Mouse (Mus musculus) heart, embryonic 15.5 days (tissue): Measurements from ENCODE around the gene Pheta1. TPM values are rescaled to one million over a fixed set of nuclear protein-coding genes. Genes with fewer than 3 reads are reported as not detected.

ENCODE experiments used
- ATAC-seq: fragments of 200-750 bp; cut with Nextera tagmentation; replicated peaks from 2 replicates; pipeline ENCODE4 v1.8.0; 2017; ENCODE audit warnings: low read depth, moderate TSS enrichment; ENCODE audit not compliant: insufficient number of reproducible peaks, insufficient read depth, low FRiP score
- H3K27ac ChIP-seq: fragments of 300-500 bp; sonication (generic); 2 replicates; pipeline ENCODE4 v1.5.1; 2015; ENCODE audit warnings: mild to moderate bottlenecking, inconsistent platforms
- H3K27me3 ChIP-seq: fragments of 300-500 bp; sonication (generic); 2 replicates; pipeline ENCODE4 v1.6.1; 2015; ENCODE audit warnings: inconsistent platforms
- H3K36me3 ChIP-seq: fragments of 300-500 bp; sonication (generic); 2 replicates; pipeline ENCODE4 v1.6.1; 2015; ENCODE audit warnings: mild to moderate bottlenecking, inconsistent platforms
- H3K4me1 ChIP-seq: fragments of 300-500 bp; sonication (generic); replicated peaks from 2 replicates; pipeline ENCODE4 v1.6.1; 2015; ENCODE audit warnings: inconsistent platforms
- H3K4me2 ChIP-seq: fragments of 300-500 bp; sonication (generic); 2 replicates; pipeline ENCODE4 v1.6.1; 2015; ENCODE audit warnings: inconsistent platforms, mild to moderate bottlenecking, moderate library complexity
- H3K4me3 ChIP-seq: fragments of 300-500 bp; sonication (generic); 2 replicates; pipeline ENCODE4 v1.5.1; 2015; ENCODE audit warnings: mild to moderate bottlenecking, inconsistent platforms
- H3K9ac ChIP-seq: fragments of 300-500 bp; sonication (generic); 2 replicates; pipeline ENCODE4 v1.6.1; 2015; ENCODE audit warnings: mild to moderate bottlenecking, inconsistent platforms
- H3K9me3 ChIP-seq: fragments of 300-500 bp; sonication (generic); replicated peaks from 2 replicates; pipeline ENCODE4 v1.6.1; 2016; ENCODE audit warnings: inconsistent platforms
- WGBS: fragments of 180-500 bp; shearing (Covaris S2); methylation state at CpG from one replicate; pipeline ENCODE4 v1.1.7; 2015; ENCODE audit warnings: mixed read lengths; 5-methylcytosine and 5-hydroxymethylcytosine counted together
- polyA plus RNA-seq: library from polyadenylated mRNA; unstranded; fragments of >200 nt; fragmentation: Nextera tagmentation; extraction: Ambion mirVana; gene quantifications from 2 replicates; pipeline ENCODE4 v1.2.1, GENCODE M21; 2015

Gene Pheta1
- polyA plus RNA-seq, 1 experiment from 2014 or later, result 15.1 TPM

DNA sequence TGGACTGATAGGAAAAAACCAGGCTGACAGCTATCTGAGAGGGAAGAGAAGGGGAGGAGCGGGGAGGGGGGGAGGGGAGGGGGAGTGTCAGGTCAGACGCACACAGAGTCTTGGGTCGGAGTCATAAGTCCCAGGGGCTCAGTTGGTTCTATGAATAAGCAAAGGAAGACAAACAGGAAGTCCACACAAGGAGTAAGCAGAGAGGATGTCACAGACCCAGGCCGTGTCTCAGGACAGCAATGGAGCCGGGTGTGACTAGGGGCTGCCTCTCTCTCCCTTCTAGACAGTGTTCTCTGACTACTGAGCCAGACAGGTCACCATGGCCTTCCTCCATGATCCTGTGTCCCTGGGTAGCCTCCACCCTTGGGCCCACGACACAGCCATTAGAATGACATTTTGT lies 22.0 kb downstream of the Pheta1 start:
- Histone ChIP-seq H3K4me3 (no peak overlapping the region), H3K9me3 (no peaks in the 10 kb centered on the region), H3K36me3 (no peaks in the 10 kb centered on the region), H3K27ac (no peak overlapping the region), H3K9ac (no peak overlapping the region), H3K4me1 (no peaks in the 10 kb centered on the region), H3K27me3 (no peaks in the 10 kb centered on the region), H3K4me2 (no peak overlapping the region)
- 69% methylated on average over 6 of the region's 6 CpGs for WGBS
- no peak; the same call in 1 of the 2 replicates for ATAC-seq

DNA sequence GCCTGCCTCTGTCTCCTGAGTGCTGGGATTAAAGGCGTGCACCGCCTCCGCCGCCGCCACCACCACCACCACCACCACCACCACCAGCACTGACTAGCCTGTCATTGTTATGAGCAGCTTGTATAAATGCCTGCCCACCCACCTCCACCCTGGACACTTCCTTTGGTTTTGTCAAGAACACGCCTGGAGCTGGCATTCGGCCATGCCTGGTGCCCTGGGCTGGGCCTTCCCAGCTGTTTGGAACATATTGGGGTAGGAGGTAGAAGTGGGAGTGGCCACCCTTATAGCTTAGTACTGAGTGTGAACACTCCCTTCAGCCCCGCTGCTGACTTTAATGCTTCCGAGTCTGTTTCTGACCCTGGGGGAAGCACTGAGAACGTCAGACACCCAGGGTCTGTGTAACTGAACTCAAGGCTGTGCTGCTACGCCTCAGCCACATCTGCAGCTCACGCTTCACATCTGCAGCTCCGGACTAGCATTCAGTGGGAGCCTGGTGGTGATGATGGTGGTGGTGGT lies 22.8 kb downstream of the Pheta1 start:
- Histone ChIP-seq H3K9ac (no peak overlapping the region), H3K36me3 (no peaks in the 10 kb centered on the region), H3K27ac (no peak overlapping the region), H3K4me2 (no peak overlapping the region), H3K4me3 (no peak overlapping the region), H3K27me3 (no peaks in the 10 kb centered on the region), H3K4me1 (no peaks in the 10 kb centered on the region), H3K9me3 (no peaks in the 10 kb centered on the region)
- WGBS, result 79% methylated on average over 13 of the region's 13 CpGs
- no peak for ATAC-seq

- WGBS, result 8% methylated on average over 4 of the region's 4 CpGs
- H3K4me3 ChIP-seq, result no peak overlapping the region
- H3K4me1 ChIP-seq, result no peaks in the 10 kb centered on the region
- no peak overlapping the region for H3K9ac ChIP-seq
- no peak overlapping the region for H3K4me2 ChIP-seq
- no peak; the same call in 1 of the 2 replicates for ATAC-seq
- H3K36me3 ChIP-seq, result no peaks in the 10 kb centered on the region
- no peaks in the 10 kb centered on the region for H3K9me3 ChIP-seq
- no peak overlapping the region for H3K27ac ChIP-seq
- no peaks in the 10 kb centered on the region for H3K27me3 ChIP-seq
These were observed 23.4 kb downstream of the Pheta1 start for GRCm38 (mm10) chr5:121872158-121872557.

DNA sequence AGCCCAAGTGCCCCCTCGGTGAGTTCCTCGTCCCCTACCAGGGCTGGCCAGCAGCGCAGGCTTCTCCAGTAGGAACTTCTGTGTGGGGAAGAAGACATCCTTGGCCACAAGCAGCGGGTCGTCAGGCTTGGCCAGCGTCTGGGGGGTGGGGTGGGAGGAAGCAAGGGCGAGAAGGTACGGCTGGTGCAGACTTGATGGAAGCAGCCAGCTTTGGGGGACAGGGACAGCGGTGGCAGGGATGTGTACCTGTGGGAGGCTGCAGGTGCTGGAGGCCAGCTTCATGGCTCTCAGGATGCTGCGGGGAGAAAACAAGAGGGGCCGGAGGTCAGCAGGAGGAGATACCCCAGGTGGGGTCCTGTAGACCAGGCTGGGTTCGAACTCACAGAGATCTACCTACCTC lies 26.3 kb downstream of the Pheta1 start:
- Histone ChIP-seq H3K9me3 (no peaks in the 10 kb centered on the region), H3K4me3 (no peak overlapping the region), H3K9ac (no peak overlapping the region), H3K4me2 (no peak overlapping the region), H3K27ac (no peak overlapping the region), H3K36me3 (no peaks in the 10 kb centered on the region), H3K27me3 (no peaks in the 10 kb centered on the region), H3K4me1 (no peaks in the 10 kb centered on the region)
- no peak for ATAC-seq
- WGBS, result 86% methylated on average over 12 of the region's 12 CpGs

DNA sequence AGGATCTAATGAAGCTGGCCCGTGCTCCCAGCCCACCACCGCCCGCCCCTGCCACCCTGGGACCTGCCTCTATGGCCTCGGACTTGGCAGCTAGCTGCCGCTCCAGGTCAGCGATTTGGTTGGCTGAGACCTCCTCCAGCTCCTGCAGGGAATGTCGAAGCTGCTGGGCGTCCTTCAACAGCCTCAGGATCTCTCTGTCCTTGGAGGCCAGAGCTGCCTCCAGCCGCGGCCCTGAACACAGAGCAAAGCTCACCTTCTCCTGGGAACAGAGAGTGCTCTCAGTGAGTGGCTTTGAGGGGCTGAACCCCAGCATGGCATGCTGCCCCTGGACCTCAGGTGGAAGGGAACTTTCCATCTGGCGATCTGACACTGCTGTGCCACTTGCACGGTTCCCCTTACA lies 28.1 kb downstream of the Pheta1 start:
- 78% methylated on average over 12 of the region's 12 CpGs for WGBS
- Histone ChIP-seq H3K4me2 (no peak overlapping the region), H3K9me3 (no peaks in the 10 kb centered on the region), H3K27me3 (no peaks in the 10 kb centered on the region), H3K27ac (no peak overlapping the region), H3K4me1 (no peaks in the 10 kb centered on the region), H3K36me3 (no peaks in the 10 kb centered on the region), H3K9ac (no peak overlapping the region), H3K4me3 (no peak overlapping the region)
- no peak for ATAC-seq

- H3K4me2 ChIP-seq, result no peak overlapping the region
- H3K27ac ChIP-seq, result no peak overlapping the region
- WGBS, result 79% methylated on average over 17 of the region's 17 CpGs
- no peak overlapping the region for H3K9ac ChIP-seq
- no peaks in the 10 kb centered on the region for H3K36me3 ChIP-seq
- no peak for ATAC-seq
- H3K4me3 ChIP-seq, result no peak overlapping the region
- H3K4me1 ChIP-seq, result no peaks in the 10 kb centered on the region
- no peaks in the 10 kb centered on the region for H3K9me3 ChIP-seq
- no peaks in the 10 kb centered on the region for H3K27me3 ChIP-seq
These were observed 29.9 kb downstream of the Pheta1 start for GRCm38 (mm10) chr5:121878703-121879102.

GRCm38 (mm10) chr5:121879211-121879610 lies 30.4 kb downstream of the Pheta1 start:
- Histone ChIP-seq H3K36me3 (no peaks in the 10 kb centered on the region), H3K9me3 (no peaks in the 10 kb centered on the region), H3K4me3 (no peak overlapping the region), H3K4me1 (no peaks in the 10 kb centered on the region), H3K4me2 (no peak overlapping the region), H3K9ac (no peak overlapping the region), H3K27ac (no peak overlapping the region), H3K27me3 (no peaks in the 10 kb centered on the region)
- WGBS, result 48% methylated on average over 6 of the region's 6 CpGs
- ATAC-seq, result no peak

DNA sequence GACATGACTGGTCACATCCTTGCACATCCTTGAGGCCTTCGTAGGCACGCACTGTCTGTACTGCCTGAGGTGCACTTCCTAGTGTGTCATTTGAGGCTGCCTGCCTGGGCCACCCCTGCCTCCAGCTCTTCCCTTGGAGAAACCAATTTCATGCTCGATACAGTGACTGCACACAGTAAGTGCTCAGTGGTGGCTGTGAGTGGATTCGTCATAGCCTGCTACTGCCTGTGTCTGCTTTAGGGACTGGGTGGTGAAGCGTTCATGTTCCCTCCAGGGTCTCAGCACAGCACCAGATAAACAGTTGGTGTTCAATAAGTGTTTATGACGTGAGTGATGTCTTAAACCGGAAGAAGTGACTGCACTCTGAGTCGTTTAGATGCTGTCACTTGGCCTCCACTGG lies 34.6 kb downstream of the Pheta1 start:
- WGBS, result 79% methylated on average over 8 of the region's 8 CpGs
- Histone ChIP-seq H3K27me3 (no peaks in the 10 kb centered on the region), H3K36me3 (no peaks in the 10 kb centered on the region), H3K4me1 (no peaks in the 10 kb centered on the region), H3K9me3 (no peaks in the 10 kb centered on the region), H3K4me2 (no peak overlapping the region), H3K9ac (no peak overlapping the region), H3K27ac (no peak overlapping the region), H3K4me3 (no peak overlapping the region)
- no peak for ATAC-seq

DNA sequence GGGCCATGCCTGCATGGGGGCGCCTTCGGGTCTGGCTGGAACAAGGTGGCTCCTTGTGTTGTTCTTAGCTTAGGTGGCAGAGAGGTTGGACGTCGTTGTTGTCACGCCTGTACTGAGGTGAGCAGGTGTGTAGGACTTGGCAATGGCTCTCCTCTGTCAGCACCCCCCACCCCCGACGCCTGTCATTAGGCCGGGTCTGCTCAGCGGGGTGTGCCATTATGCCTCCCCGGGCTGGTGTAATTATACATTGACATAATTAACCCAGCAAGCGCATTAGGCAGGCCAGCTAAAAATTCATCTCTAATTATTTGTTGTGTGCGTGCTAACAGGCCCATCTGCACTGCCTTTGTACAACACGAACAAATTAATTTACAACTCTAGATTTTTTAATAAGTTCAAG lies 40.6 kb downstream of the Pheta1 start:
- WGBS, result 55% methylated on average over 13 of the region's 13 CpGs
- no peak overlapping the region for H3K4me2 ChIP-seq

GRCm38 (mm10) chr5:121889819-121890362 lies 41.1 kb downstream of the Pheta1 start:
- WGBS, result 70% methylated on average over 9 of the region's 9 CpGs
- Histone ChIP-seq H3K27me3 (peaks cover 6% of the 10 kb centered on the region; the same call in 1 of the 2 replicates), H3K9ac (no peak overlapping the region), H3K9me3 (no peaks in the 10 kb centered on the region), H3K4me3 (no peak overlapping the region), H3K27ac (no peak overlapping the region), H3K36me3 (no peaks in the 10 kb centered on the region), H3K4me1 (no peaks in the 10 kb centered on the region), H3K4me2 (no peak overlapping the region)
- ATAC-seq, result no peak

More for the DNA sequence above, 40.6 kb downstream of the Pheta1 start:
- Histone ChIP-seq H3K9me3 (no peaks in the 10 kb centered on the region), H3K4me3 (no peak overlapping the region), H3K27ac (no peak overlapping the region), H3K27me3 (0 out of 2 replicates have a peak, but pooled peaks cover 2% of the 10 kb centered on the region), H3K36me3 (no peaks in the 10 kb centered on the region), H3K9ac (no peak overlapping the region), H3K4me1 (no peaks in the 10 kb centered on the region)
- no peak for ATAC-seq

DNA sequence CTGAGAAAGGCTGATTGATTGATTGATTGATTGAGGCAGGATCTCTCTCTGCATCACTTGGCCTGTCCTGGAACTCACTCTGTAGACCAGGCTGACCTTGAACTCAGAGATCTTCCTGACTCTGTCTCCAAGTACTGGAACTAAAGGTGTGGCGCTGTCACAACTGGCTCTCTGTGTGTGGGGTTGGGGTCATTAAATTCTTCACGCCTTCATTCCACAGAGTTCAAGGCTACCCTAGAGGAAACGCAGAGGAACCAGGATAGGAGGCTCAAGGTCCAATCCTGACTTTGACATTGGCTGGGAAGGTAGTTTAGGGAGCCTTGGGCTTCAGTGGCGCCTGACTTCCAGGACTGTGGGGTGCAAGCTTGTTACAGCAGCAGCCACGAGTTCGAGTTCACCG lies 42.1 kb downstream of the Pheta1 start:
- H3K36me3 ChIP-seq, result no peaks in the 10 kb centered on the region
- no peak overlapping the region for H3K27ac ChIP-seq
- no peaks in the 10 kb centered on the region for H3K4me1 ChIP-seq
- H3K9me3 ChIP-seq, result no peaks in the 10 kb centered on the region
- H3K4me2 ChIP-seq, result no peak overlapping the region
- whole genome bisulfite sequencing, result 92% methylated on average over 7 of the region's 7 CpGs
- H3K9ac ChIP-seq, result no peak overlapping the region
- H3K4me3 ChIP-seq, result no peak overlapping the region
- ATAC-seq, result no peak
- H3K27me3 ChIP-seq, result peaks cover 8% of the 10 kb centered on the region; the same call in 1 of the 2 replicates

DNA sequence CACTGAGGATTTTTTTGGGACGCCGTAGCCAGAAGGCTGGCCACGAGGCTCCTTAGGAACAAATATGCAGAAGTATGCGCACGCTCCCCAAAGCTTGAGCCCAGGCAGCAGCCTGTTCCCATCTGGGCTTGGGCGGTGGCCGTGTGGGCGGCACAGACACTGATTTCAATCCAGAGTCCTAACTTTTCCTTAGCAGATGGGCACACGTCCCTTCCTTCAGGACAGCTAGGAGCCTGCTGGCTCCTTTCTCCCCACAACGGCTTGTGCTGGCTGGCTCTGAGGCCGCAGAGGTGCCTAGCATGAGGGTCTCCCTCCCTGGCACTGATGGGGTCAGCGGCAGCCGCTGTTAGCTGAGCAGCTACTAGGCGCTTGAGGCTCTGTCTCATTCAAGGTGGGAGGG lies 43.5 kb downstream of the Pheta1 start:
- H3K4me3 ChIP-seq, result no peak overlapping the region
- no peaks in the 10 kb centered on the region for H3K9me3 ChIP-seq
- H3K4me2 ChIP-seq, result no peak overlapping the region
- WGBS, result 85% methylated on average over 14 of the region's 14 CpGs
- H3K27me3 ChIP-seq, result peaks cover 8% of the 10 kb centered on the region; the same call in 1 of the 2 replicates
- H3K9ac ChIP-seq, result no peak overlapping the region
- no peak overlapping the region for H3K27ac ChIP-seq
- ATAC-seq, result no peak
- no peaks in the 10 kb centered on the region for H3K4me1 ChIP-seq
- H3K36me3 ChIP-seq, result no peaks in the 10 kb centered on the region
